Mouse (Mus musculus): ENCODE measurements around the gene Samd7.
"Not testable (repeated sequence)": the region's sequence is repeated elsewhere in the genome, so short reads cannot be mapped to it uniquely, and the experiment has no call there.

Gene Samd7

DNA sequence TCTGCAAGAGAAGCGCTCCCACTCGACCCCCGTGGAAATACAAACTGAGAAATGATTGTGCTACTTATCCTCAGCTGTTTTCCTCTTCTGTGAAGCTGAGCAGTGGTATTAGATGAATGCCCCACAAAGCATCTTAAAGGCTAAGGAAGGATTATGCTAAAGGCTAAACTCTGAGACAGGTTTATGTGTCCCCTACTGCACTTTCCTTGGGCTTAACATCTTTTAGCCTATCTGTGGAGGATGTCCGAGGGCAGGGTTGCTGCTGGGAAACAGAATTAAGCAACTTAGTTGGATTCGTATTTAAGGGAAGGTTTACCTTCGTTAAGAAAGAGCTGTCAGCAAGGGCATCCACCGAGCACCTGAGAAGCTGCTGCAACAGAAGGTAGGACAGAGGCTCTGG, at the start of gene Samd7:
Gene Samd7, plus strand, starts transcription at position 288 of the 400 bp plus-strand sequence.
- no peak for DNase-seq (ENCODE audit: low read depth, low spot score)

DNA sequence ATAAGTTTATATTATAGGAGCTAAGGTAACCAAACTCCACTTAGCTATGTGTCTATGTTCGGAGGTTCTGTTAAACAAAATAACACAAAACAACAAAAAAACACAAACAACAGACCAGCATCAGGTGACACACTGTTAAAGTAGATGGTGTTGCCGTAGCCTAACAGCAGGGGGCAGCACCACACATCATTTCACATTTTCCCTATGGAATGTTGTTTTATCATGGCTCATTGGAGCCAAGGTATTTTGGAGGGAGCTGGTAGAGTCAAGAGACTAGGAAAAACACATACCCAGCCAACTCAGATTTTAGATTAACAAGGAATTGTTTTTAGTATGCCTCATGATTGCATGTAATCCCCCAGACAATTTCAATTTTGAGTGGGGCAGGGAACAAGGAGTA, 49.7 kb upstream of the Samd7 start:
- peak; percentile 85 for DNase-seq (ENCODE audit: low read depth, low spot score)

DNA sequence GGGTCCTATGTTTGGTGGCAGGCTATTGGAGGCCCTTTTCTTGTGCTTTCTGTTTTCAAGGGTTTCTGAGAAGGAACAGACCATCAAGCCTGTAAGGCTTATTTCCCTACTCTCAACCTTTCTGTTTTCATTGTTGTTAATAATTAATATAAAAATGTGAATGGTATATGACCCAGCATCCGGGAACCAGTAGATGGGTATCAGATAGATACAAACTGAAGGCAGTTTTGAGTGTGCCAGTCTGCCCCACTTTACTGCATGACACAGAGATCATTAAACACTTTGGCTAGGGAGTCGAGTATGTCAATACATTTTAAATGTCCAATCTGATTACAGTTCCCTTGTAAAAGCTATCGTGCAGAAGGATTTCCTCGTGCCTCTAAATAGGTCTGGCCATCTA, 48.2 kb upstream of the Samd7 start:
- no peak for DNase-seq (ENCODE audit: low read depth, low spot score)

DNA sequence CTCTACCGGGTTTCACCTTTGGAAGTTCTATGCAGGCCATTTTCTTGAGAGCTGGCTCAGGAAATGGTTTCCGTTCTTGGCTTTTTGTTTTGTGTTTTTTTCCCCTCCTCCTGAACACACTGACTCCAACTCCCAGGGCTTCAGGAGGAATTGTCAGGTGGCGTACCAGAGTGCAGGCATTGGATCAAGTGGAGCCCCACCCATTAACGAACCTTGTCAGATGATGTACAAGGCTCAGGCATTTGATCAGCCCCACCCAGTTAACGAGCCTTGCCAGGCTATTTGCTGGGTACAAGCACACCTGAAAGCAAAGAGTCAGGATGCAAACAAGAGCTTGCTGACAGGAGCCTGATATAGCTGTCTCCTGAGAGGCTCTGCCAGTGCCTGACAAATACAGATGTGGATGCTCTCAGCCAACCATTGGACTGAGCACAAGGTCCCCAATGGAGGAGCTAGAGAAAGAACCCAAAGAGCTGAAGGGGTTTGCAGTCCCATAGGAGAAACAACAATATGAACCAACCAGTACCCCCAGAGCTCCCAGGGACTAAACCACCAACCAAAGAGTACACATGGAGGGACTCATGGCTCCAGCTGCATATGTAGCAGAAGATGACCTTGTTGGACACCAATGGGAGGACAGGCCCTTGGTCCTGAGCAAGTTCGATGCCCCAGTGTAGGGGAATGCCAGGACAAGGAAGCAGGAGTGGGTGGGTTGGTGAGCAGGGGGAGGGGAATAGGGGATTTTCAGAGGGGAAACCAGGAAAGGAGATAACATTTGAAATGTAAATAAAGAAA, 46.2 kb upstream of the Samd7 start, which contains the start of gene Lrrc31:
Gene Lrrc31, minus strand, starts transcription at position 133 of the 795 bp plus-strand sequence.
- not testable (repeated sequence) for DNase-seq (ENCODE audit: low read depth, low spot score)

DNA sequence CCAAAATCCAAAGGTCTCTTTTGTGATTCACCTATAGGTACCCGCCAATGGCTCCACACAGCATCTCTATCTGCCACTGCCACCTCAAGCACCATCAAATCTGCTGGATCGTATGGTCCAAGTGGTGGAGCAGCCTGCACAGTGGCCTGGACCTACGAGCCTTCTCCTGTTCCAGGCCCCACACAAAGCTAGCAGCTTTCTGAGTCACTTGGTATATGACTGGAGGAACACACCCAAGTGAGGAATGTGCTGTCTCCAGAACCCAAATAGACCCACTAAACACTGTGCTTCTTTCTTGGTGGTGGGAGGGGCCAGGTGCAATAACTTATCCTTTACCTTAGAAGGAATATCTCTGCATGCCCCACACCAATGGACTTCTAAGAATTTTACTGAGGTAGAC, 40.1 kb upstream of the Samd7 start:
- no peak for DNase-seq (ENCODE audit: low read depth, low spot score)

DNA sequence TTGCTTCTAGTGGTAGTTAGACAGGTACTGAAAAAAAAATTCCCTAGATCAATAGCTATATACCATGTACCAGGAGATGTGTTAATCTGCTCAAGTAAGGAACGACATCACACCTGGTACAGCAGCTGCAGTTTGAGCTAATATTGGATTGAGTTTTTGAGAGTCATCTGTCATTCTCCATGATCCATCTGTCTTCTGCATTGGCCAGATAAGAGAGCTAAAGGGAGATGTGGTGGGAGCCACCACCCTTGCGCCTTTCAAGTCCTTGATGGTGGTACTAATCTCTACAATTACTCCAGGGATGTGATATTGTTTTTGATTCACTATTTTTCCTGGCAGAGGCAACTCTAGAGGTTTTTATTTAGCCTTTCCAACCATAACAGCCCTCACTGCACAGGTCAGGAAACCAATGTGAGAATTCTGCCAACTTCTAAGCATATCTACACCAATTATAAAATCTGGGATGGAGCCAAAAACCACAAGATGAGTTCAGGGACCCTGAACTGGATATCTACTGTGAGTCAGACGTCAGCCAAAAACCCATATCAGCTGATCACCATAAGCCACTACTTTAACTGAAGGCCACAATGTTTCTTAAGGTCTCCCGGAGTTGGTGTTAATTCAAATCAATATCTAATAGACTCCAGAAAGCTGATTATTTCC, 39.3 kb upstream of the Samd7 start:
- no peak for DNase-seq (ENCODE audit: low read depth, low spot score)

DNA sequence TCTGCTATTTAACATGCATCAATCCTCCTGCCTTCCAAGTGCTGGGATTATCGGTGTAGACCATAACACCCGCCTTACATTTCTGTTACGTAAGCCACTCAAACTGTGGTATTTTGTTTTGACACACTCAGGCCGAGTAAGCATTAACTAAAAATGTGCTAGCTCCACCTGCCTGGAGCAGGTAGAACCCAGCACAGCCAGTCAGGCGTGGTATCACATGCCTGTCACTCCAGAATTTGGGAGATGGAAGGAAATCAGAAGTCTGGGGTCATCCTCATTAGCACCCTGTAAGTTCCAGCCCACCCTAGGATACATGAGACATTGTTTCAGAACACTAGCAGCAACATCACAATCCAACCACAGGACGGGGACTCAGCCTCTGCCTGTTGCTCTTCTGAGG, 35.9 kb upstream of the Samd7 start:
- DNase-seq (ENCODE audit: low read depth, low spot score): no peak

DNA sequence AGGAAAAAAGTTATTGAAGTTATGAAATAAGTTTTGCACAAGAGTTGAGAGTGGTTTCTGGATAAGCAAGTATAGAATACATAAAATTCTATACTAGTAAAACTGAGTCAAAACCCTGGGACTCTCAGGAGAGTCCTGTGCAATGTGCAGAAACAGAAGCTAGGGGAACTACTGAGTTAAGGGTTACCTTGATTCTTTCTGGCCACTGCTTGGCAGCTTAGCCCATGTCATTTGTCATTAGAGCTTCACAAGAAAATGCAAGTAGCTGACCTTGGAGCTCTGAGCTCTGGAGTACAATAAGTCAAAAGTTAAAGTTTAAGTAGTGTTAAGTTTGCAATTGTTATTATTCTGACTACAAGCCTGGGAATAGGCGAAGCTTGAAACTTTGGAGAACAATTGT, 32.8 kb upstream of the Samd7 start:
- no peak for DNase-seq (ENCODE audit: low read depth, low spot score)

DNA sequence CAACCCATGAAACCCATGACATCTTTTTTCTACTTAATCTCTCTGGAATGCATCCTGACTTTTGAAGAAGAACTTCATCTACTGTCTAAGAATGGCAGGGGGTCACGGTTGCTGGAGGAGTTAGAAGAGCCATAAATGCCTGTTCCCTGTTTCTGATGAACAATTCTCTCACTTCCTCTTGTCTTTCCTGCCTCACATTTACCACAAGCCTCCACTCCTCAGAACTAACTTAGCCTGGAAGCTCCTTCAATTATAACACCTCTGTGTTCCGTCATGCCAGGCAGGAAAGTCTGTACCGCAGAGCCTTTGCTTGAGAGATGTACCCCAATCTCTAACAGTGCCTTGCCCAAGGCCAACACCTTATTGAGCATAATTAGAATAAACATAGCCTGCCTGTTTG, 27.4 kb upstream of the Samd7 start:
- DNase-seq (ENCODE audit: low read depth, low spot score): no peak

DNA sequence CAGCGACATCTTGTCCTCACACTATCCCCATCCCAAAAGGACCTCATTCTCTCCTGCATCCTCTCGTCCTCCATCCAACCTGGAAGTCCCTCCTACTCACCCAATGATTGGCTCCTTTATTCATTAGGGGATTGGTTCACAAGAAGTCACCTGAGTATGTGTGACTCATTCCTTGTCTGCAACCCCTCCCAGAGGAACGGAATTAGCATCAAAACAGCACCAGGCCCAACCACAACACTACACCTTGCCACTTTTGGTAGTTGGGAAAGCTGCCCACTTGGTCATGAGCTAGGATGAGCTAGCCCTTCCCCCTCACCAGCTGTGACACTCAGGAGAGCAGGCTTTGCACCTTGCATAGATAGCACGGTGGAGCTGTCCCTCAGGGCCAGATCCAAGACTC, 24.1 kb upstream of the Samd7 start:
- no peak for DNase-seq (ENCODE audit: low read depth, low spot score)

DNA sequence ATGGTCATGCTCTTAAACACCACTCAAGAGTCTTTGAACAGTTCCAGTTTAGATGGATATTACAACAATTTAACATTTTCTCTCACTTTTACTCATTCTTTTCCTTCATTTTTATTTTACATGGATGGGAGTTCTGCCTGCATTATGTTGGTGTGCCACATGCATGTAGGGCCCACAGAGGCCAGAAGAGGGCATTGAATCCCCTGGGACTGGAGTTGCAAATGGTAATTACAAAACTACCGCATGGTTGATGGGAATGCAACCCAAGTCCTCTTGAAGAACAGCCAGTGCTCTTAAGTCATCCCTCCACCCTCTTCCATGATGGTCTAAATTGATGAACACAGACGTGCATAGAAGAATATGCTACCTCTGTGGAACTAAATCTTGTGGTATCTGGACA, 23.6 kb upstream of the Samd7 start:
- no peak for DNase-seq (ENCODE audit: low read depth, low spot score)

DNA sequence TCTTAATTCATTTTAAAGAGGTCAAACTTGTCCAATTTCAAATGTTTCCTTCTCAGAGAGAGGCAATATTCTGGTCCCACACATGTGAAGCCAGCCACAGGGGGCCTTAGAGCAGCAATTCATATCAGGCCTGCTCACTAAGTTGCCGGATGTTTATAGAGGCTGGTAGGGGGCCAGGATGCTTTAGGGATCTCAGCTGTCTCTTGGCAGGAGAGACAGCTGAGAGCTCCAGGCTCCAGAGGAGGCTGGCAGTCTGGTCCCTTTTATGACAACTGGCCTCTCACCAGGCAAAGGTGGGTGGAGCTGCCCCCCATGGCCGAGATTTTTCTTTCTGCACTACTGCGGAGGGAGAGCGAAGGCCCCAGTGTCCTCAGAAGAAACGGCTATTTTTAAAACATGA, 22.9 kb upstream of the Samd7 start:
- DNase-seq (ENCODE audit: low read depth, low spot score): peak; percentile 14

DNA sequence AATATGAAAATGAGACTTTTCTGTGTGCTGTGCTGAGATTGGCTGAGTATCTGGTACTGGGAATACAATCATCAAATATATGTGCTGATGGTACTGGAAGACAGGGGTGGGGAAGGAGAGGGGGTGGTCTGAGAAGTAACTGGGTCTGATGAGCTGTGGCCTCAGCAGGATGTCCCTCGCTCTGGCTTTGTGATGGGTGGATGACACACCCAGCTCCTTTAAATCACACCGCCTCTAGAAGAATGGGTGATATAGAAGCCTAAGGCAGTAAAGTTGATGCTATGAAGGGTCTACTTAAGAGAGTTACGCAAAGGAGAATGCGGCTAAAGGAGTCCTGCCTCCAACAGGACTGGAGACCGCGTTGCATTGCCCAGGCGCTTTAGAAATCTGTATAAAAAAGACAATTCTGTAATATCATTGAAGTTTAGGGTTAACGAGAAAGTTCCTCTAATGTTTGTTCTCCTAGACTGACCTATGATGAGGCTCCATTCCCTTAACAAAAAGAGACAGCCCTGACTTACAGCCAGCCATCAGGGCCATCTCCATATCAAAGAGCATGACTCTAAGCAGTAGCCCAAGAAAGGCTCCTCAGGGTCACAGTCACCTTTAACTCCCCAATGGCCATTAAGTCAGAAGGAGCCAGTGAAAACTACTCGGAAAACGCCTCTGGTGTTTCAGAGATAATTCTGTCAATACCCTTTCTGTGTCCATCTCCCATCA, 21.8 kb upstream of the Samd7 start:
- DNase-seq (ENCODE audit: low read depth, low spot score): no peak

DNA sequence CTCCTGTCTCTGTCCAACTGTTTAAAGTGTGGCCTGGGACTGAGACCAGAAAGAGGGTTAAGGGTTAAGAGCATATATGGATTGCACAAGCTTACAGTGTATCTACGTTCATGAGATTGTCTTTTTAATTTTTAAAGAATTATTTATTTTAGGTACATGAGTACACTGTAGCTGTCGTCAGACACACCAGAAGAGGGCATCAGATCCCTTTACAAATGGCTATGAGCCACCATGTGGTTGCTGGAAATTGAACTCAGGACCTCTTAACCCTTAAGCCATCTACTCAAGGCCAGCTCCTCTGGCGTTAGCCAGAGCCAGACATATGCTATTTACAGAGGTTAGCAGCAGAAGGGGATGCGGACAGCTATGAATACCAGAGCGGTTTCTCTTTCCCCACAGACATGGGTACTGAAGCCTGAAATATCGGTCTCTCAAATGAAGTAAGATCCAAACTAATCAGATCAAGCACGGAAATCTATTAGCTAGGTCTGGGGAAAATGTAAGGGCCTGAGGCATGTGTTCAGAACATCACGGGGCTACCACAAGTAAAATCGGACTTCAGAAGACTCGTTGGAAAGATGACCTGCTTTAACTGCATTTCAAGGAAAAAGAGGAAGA, 21.1 kb upstream of the Samd7 start:
- DNase-seq (ENCODE audit: low read depth, low spot score): no peak

DNA sequence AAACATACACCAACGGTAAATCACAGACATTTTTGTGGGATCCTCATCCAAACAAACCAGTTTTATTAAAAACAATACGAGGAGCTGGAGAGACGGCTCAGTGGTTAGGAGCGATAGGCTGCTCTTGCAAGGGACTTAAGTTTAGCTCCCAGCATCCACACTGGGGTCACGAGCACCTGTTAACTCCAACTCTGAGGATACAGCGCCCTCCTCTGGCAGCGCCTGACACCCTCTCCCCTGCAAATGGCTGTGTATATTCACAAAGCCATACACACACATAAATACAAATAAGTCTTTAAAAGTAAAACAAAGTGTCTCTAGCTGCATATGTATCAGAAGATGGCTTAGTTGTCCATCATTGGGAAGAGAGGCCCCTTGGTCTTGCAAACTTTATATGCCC, 20.6 kb upstream of the Samd7 start:
- DNase-seq (ENCODE audit: low read depth, low spot score): no peak

DNA sequence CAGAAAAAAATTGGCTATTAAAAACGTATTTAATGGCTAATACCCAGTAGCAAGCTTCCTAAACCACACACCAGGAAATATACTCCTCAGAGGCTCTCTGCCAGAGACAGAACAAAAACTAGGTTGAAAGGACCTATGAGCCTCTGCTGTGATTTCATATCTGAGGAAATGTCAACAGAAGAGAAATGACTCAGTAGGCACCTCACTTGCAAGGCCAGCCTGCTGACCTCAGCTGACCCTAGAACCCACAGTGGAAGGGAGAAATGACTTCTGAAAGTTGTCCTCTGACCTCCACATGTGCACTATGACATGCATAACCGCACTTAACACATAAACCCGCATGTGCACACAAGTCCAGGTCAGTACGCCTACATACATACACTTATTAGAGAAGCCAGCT, 18.9 kb upstream of the Samd7 start:
- no peak for DNase-seq (ENCODE audit: low read depth, low spot score)

DNA sequence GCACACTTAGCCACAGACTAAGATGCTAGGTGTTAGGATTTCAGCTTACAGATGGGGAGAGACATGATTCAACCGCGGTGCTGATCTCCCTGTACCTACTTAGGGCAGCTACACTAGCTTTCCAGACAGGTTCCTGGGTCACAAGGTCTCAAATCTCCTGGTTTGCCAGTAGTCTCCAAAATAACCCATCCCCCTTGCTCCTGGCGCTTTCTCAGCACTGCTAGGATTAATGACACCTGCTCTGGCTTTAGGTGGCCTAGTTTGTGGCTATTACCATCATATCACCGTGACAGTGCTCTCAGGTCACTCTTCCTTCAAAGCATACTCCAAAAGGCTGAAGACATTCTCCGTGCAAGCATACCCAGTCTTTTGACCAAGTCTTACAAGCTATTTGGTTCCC, 17.0 kb upstream of the Samd7 start:
- no peak for DNase-seq (ENCODE audit: low read depth, low spot score)

DNA sequence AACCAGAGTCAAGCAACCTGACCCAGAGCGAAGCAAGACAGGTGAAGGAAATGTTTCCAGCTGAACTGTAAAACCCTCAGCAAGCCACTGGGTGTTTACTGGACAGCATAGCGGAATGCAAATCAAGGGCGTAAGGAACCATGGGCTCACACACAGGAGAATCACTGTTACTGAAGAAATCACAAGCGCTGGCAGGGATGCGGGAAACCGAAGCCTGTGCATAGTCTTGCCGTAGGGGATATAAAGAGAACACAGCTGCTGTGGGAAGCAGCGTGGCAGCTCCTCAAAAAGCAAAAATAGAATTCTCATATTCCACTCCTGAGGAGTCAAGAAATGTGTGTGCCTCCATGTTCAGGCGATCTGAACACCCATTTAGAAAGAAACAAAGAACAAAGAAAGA, 9.3 kb upstream of the Samd7 start:
- no peak for DNase-seq (ENCODE audit: low read depth, low spot score)

DNA sequence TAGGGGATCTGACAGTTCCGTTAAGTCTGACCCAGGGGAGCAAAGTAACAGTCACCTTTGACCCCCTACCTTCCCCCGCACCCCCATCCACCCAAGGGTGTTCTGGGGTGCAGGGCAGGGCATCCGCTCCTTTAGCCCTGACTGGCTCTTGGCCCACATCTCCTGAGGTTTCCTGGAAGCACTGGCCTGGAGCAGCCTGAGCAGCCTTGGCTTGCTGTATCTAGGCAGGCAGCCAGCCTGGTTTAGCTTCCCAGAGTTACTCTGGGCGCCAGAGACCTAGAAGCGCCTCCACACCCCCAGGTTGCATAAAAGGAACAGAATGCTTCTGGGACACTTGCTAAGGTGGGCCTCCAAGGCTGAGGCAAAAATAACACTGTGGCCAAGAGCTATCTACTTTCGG, 4.8 kb upstream of the Samd7 start:
- no peak for DNase-seq (ENCODE audit: low read depth, low spot score)

DNA sequence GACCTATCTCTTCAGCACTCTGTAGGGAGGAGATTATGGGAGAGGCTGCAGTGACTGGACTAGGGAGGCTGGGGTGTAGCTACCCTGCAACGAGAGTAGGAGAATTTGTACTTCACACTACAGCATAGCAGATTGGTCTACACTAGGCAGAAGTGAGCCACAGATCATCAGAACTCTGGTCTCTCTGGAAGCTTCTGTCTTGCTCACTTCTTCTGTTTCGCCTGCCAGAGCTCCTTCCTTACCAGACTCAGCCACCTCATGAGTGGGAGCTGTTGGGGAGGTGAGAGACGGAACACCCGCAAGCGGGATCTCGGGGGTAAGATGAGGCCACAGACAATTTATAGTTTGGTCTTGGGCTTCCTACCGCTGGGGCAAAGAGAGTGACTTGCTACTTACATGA, 3.2 kb upstream of the Samd7 start:
- no peak for DNase-seq (ENCODE audit: low read depth, low spot score)

DNA sequence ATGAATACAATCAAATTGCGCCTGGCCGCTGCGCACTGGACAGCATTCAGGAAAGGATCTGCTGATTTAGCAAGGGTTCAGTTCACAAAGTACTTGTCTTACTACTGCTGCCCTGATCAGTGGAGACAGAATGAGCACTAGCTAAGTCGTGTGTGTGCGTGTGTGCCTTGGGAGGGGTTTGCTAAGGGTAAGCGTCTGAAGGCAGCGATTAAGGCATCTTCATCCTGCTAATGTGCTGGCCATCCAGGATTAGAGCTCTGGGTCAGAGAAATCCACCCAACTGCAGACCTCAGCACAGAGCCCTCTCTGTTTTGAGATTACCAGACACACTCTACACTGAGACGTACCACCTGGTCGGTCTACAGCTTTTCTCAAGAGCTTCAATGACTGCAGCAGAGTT, 2.2 kb downstream of the Samd7 start:
- no peak for DNase-seq (ENCODE audit: low read depth, low spot score)

DNA sequence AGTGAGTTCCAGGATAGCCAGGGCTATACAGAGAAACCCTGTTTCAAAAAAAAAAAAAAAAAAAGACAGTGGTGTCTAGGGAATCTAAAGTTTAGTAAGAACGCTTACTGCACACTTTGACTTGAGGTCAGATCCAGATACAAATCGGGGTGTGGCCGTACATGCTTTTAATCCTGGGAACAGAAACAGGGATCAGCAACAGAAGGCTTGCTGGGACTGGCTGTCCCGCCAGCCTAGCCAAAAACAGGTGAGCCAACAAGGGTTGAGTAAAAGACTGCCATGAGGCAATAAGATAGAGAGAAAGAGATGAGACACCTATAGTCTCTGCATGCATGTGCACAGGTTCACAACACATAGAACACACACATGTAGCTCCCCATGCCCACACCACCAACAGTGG, 8.6 kb downstream of the Samd7 start:
- no peak for DNase-seq (ENCODE audit: low read depth, low spot score)

All from mesoderm, embryonic 11.5 days (tissue).